Mouse (Mus musculus) embryonic facial prominence, embryonic 10.5 days (tissue): ENCODE measurements around the gene Xiap. TPM values are rescaled to one million over a fixed set of nuclear protein-coding genes. Genes with fewer than 3 reads are reported as not detected.

Source experiments
- DNase-seq: peaks from one replicate; pipeline ENCODE4 v3.0.0-alpha.2; 2017; ENCODE audit warnings: low spot score
- H3K27ac ChIP-seq: fragments of 300-500 bp; sonication (generic); replicated peaks from 2 replicates; pipeline ENCODE4 v1.5.1; 2016; ENCODE audit warnings: mild to moderate bottlenecking
- H3K27me3 ChIP-seq: fragments of 300-500 bp; sonication (generic); replicated peaks from 2 replicates; pipeline ENCODE4 v1.6.1; 2016; ENCODE audit warnings: low read depth, mild to moderate bottlenecking; ENCODE audit not compliant: poor library complexity, severe bottlenecking
- H3K36me3 ChIP-seq: fragments of 300-500 bp; sonication (generic); replicated peaks from 2 replicates; pipeline ENCODE4 v1.6.1; 2016; ENCODE audit warnings: mild to moderate bottlenecking, moderate library complexity
- H3K4me1 ChIP-seq: fragments of 300-500 bp; sonication (generic); 2 replicates; pipeline ENCODE4 v1.6.1; 2016
- H3K4me3 ChIP-seq: fragments of 300-500 bp; sonication (generic); 2 replicates; pipeline ENCODE4 v1.5.1; 2016; ENCODE audit warnings: mild to moderate bottlenecking, moderate library complexity
- H3K9me3 ChIP-seq: fragments of 300-500 bp; sonication (generic); 2 replicates; pipeline ENCODE4 v1.6.1; 2016; ENCODE audit warnings: mild to moderate bottlenecking
- WGBS: fragments of 180-500 bp; shearing (Covaris S2); methylation state at CpG from one replicate; pipeline ENCODE4 v1.1.7; 2016; 5-methylcytosine and 5-hydroxymethylcytosine counted together
- polyA plus RNA-seq: library from polyadenylated mRNA; unstranded; fragments of >200 nt; fragmentation: Nextera tagmentation; extraction: Ambion mirVana; gene quantifications from 2 replicates; pipeline ENCODE4 v1.2.1, GENCODE M21; 2016

Xiap gene
- polyA plus RNA-seq, 1 experiment from 2014 or later, result 11.4 TPM

GRCm38 (mm10) chrX:42110585-42110984 is 51.1 kb downstream of the Xiap start:
- Histone ChIP-seq H3K27me3 (no peaks in the 10 kb centered on the region), H3K4me3 (no peak overlapping the region), H3K27ac (no peak overlapping the region), H3K4me1 (no peaks in the 10 kb centered on the region), H3K9me3 (peaks cover 7% of the 10 kb centered on the region; the same call in 1 of the 2 replicates), H3K36me3 (peaks cover 21% of the 10 kb centered on the region)
- 71% methylated on average over 1 of the region's 1 CpGs for WGBS
- DNase-seq, result no peak

DNA sequence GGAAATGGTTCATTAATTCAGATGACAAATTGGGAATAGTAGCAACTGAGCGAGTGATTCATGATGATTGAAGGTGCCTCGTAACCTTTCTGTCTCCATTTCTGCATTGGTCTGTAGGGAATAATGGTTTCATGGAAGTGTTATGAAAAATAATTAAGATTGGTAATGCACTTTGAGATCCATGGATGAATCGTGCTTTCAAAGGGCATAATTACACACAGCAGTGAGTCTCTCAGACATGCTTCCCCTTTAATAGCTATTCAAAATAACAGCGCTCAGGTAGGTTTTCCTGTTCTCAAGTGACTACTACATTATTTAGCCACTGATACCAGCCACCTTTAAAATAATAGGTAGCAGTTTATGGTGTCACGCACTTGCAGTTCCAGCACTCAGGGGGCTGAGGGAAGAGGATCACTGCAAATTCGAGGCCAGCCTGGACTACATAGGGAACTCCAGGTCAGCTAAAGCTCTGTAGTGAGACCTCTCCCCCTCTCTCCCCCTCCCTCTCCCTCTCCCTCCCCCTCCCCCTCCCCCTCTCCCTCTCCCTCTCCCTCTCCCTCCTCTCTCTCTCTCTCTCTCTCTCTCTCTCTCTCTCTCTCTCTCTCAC is 60.1 kb downstream of the Xiap start:
- WGBS, result 86% methylated on average over 6 of the region's 6 CpGs
- Histone ChIP-seq H3K27ac (no peak overlapping the region), H3K36me3 (no peaks in the 10 kb centered on the region), H3K27me3 (no peaks in the 10 kb centered on the region), H3K4me1 (no peaks in the 10 kb centered on the region), H3K4me3 (no peak overlapping the region), H3K9me3 (no peaks in the 10 kb centered on the region)
- no peak for DNase-seq

DNA sequence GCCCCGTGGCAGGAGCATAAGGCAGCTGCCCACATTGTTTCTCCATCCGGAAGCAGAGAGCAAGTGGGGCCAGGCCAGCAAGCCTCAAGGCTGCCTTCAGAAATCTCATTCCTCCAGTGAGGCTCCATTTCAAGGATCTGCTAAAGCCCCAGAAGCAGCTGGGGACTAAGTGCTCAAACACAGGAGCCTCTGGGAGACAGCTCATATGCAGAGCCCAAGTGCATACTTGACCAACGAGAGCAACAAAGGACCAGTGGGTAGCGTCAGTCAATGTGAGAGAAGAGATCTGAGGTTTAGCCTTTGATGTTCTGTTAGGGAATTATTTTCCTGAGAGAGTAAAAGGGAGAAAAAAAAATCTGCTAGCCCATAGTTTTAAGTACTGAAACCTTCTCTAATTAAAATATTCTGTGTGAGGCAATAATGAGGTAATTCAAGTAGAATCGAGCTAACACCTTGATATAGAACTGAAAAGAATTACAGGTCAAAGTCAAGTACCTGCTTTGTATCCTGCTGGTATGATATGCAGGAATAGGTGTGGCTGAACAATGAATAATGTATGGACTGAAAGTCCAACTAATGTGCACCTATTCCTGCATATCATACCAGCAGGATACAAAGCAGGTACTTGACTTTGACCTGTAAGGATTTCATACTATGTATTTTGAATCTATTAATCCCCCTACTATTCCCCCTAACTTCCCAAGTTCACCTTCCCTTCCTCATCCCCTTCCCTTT is 65.7 kb downstream of the Xiap start:
- no peaks in the 10 kb centered on the region for H3K27me3 ChIP-seq
- H3K4me1 ChIP-seq, result no peaks in the 10 kb centered on the region
- DNase-seq, result no peak
- 78% methylated on average over 5 of the region's 5 CpGs for WGBS
- peaks cover 11% of the 10 kb centered on the region; the same call in 1 of the 2 replicates for H3K9me3 ChIP-seq
- no peak overlapping the region for H3K27ac ChIP-seq
- H3K36me3 ChIP-seq, result no peaks in the 10 kb centered on the region
- no peak overlapping the region for H3K4me3 ChIP-seq

- 65% methylated on average over 9 of the region's 9 CpGs for WGBS
- no peaks in the 10 kb centered on the region for H3K27me3 ChIP-seq
- no peak overlapping the region for H3K4me3 ChIP-seq
- H3K27ac ChIP-seq, result no peak overlapping the region
- no peaks in the 10 kb centered on the region for H3K4me1 ChIP-seq
- DNase-seq, result no peak
- no peaks in the 10 kb centered on the region for H3K36me3 ChIP-seq
- H3K9me3 ChIP-seq, result no peaks in the 10 kb centered on the region
These were observed 80.4 kb downstream of the Xiap start for GRCm38 (mm10) chrX:42139882-42140281.

GRCm38 (mm10) chrX:42142620-42143019 is 83.1 kb downstream of the Xiap start:
- no peaks in the 10 kb centered on the region for H3K27me3 ChIP-seq
- H3K36me3 ChIP-seq, result no peaks in the 10 kb centered on the region
- no peak overlapping the region for H3K27ac ChIP-seq
- H3K4me3 ChIP-seq, result no peak overlapping the region
- no peaks in the 10 kb centered on the region for H3K4me1 ChIP-seq
- no peak for DNase-seq
- 93% methylated on average over 3 of the region's 3 CpGs for WGBS
- H3K9me3 ChIP-seq, result no peaks in the 10 kb centered on the region

- H3K36me3 ChIP-seq, result no peaks in the 10 kb centered on the region
- WGBS, result 83% methylated on average over 4 of the region's 4 CpGs
- 0 out of 2 replicates have a peak, but pooled peaks cover 4% of the 10 kb centered on the region for H3K9me3 ChIP-seq
- peaks cover 4% of the 10 kb centered on the region; the same call in 1 of the 2 replicates for H3K4me1 ChIP-seq
- H3K4me3 ChIP-seq, result no peak overlapping the region
- H3K27me3 ChIP-seq, result no peaks in the 10 kb centered on the region
- no peak for DNase-seq
- H3K27ac ChIP-seq, result no peak overlapping the region
These were observed 84.5 kb downstream of the Xiap start for GRCm38 (mm10) chrX:42143991-42144390.

GRCm38 (mm10) chrX:42148016-42148451 is 88.6 kb downstream of the Xiap start:
- no peaks in the 10 kb centered on the region for H3K27me3 ChIP-seq
- H3K27ac ChIP-seq, result no peak overlapping the region

GRCm38 (mm10) chrX:42148788-42149556 is 89.5 kb downstream of the Xiap start, which contains the start of gene Stag2:
Gene Stag2, plus strand, starts transcription at chrX:42149317.
- no peaks in the 10 kb centered on the region for H3K27me3 ChIP-seq
- H3K9me3 ChIP-seq, result 0 out of 2 replicates have a peak, but pooled peaks cover 4% of the 10 kb centered on the region
- H3K4me1 ChIP-seq, result peaks cover 4% of the 10 kb centered on the region; the same call in 1 of the 2 replicates
- H3K4me3 ChIP-seq, result peak within 1 kb of the TSS; percentile 70
- WGBS, result 13% methylated on average over 76 of the region's 76 CpGs
- DNase-seq, result peak; percentile 90
- H3K27ac ChIP-seq, result peak within 1 kb of the TSS; percentile 98
- no peaks in the 10 kb centered on the region for H3K36me3 ChIP-seq

More at GRCm38 (mm10) chrX:42148016-42148451, 88.6 kb downstream of the Xiap start:
- 55% methylated on average over 5 of the region's 5 CpGs for WGBS
- Histone ChIP-seq H3K9me3 (0 out of 2 replicates have a peak, but pooled peaks cover 4% of the 10 kb centered on the region), H3K36me3 (no peaks in the 10 kb centered on the region), H3K4me3 (peak overlapping the region; percentile 63), H3K4me1 (peaks cover 4% of the 10 kb centered on the region; the same call in 1 of the 2 replicates)
- DNase-seq, result peak; percentile 8

DNA sequence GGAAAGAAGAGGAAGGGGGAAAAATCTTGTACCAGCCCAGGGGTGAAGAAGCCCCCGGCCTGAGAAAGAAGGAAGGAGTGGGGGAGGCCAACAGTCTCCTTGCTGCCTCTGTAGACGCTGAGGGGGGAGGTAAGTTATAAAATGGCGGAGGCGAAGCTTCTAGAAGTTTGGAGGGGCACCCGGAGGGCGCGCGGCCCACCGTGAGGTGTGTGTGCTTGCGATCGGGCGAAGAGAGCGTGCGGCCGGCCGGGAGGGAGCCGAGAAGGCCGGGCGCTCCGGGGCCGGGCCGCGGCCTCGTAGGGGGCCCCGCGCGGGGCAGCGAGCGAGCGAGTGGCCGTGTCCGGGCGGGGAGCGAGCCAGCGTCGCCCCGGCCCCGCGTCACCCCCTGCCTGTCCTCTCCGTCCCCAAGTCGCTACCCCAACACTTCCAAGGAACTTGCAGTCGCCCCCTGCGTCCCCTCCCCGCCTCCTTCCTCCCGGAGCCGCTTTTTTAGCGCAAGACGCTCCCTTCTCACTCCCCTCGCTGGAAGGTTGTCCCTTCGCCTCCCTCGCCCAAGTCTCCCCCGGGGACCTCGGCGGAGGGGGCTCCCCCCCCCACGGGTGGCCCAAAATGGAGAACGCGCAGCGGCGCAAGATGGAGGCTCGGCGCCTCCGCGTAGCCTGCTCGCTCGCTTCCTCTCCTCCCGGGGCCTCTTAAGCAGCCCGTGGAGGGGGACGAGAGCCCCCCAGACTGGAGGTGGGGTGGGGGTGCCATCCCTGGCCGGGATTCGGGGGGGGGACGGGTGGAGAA is 90.3 kb downstream of the Xiap start:
- Histone ChIP-seq H3K27me3 (no peaks in the 10 kb centered on the region), H3K4me1 (peaks cover 4% of the 10 kb centered on the region; the same call in 1 of the 2 replicates), H3K9me3 (0 out of 2 replicates have a peak, but pooled peaks cover 4% of the 10 kb centered on the region), H3K36me3 (no peaks in the 10 kb centered on the region), H3K27ac (peak overlapping the region; percentile 98), H3K4me3 (peak overlapping the region; percentile 70)
- 26% methylated on average over 69 of the region's 71 CpGs for WGBS
- DNase-seq, result no peak

GRCm38 (mm10) chrX:42150346-42151023 is 91.0 kb downstream of the Xiap start:
- 22% methylated on average over 33 of the region's 40 CpGs for WGBS
- DNase-seq, result peak; percentile 91

GRCm38 (mm10) chrX:42151024-42151754 is 91.7 kb downstream of the Xiap start:
- 12% methylated on average over 25 of the region's 25 CpGs for WGBS
- no peak for DNase-seq
- H3K27me3 ChIP-seq, result no peaks in the 10 kb centered on the region

More at GRCm38 (mm10) chrX:42150346-42151023, 91.0 kb downstream of the Xiap start:
- peak overlapping the region; percentile 70 for H3K4me3 ChIP-seq
- H3K27ac ChIP-seq, result peak overlapping the region; percentile 98
- peaks cover 4% of the 10 kb centered on the region; the same call in 1 of the 2 replicates for H3K4me1 ChIP-seq
- H3K27me3 ChIP-seq, result no peaks in the 10 kb centered on the region
- 0 out of 2 replicates have a peak, but pooled peaks cover 4% of the 10 kb centered on the region for H3K9me3 ChIP-seq
- no peaks in the 10 kb centered on the region for H3K36me3 ChIP-seq

More at GRCm38 (mm10) chrX:42151024-42151754, 91.7 kb downstream of the Xiap start:
- H3K27ac ChIP-seq, result peak overlapping the region; percentile 98
- H3K36me3 ChIP-seq, result no peaks in the 10 kb centered on the region
- H3K4me1 ChIP-seq, result peaks cover 4% of the 10 kb centered on the region; the same call in 1 of the 2 replicates
- peak overlapping the region; percentile 70 for H3K4me3 ChIP-seq
- 0 out of 2 replicates have a peak, but pooled peaks cover 4% of the 10 kb centered on the region for H3K9me3 ChIP-seq
